Comparison of ENCODE assay signal across 12 mouse cellular contexts in genomic region chrX:144153523-144153922, GRCm38 (mm10). TPM values are rescaled to one million over a fixed set of nuclear protein-coding genes. Genes with fewer than 3 reads are reported as not detected.
A peak's percentile ranks its signal among the peaks of the same experiment; 100 is the strongest.
DNase-seq lines count a peak whose midpoint lies in the region; ATAC-seq lines count a peak whose summit lies in the region.
"Had no signal": no experiment of that assay in that cellular context is flagged by ENCODE, and none has a peak within 500 bp of the region (broad histone marks: within the 10 kb centered on the region; RNA-seq: fewer than 3 reads in every experiment).

TSS of gene A730046J19Rik (plus strand) at chrX:144153695.

- no peaks in the 10 kb centered on the region; the same call in 1 of the 2 replicates for H3K27me3 ChIP-seq in heart, embryonic 13.5 days (replicated peaks)
- H3K27me3 ChIP-seq in forebrain, embryonic 16.5 days (replicated peaks; ENCODE audit: control insufficient read depth, insufficient read depth, low read length) = no peaks in the 10 kb centered on the region

- H3K4me1 ChIP-seq in heart, embryonic 13.5 days = no peaks in the 10 kb centered on the region
- H3K4me1 ChIP-seq in forebrain, embryonic 16.5 days (replicated peaks; ENCODE audit: control insufficient read depth, insufficient read depth, low read length) = peaks cover 2% of the 10 kb centered on the region; the same call in 1 of the 2 replicates

- H3K4me2 ChIP-seq in heart, embryonic 13.5 days = peak within 1 kb of the TSS; percentile 65
- H3K4me2 ChIP-seq in forebrain, embryonic 16.5 days (ENCODE audit: low read length) = peak within 1 kb of the TSS; percentile 38

- H3K9ac ChIP-seq in heart, embryonic 13.5 days = no peak within 1 kb of the TSS
- H3K9ac ChIP-seq in forebrain, embryonic 16.5 days (replicated peaks; ENCODE audit: low read depth, low read length) = no peak within 1 kb of the TSS

- 22% methylated on average over 8 of the region's 8 CpGs for WGBS in heart, embryonic 13.5 days
- WGBS in forebrain, embryonic 16.5 days = 18% methylated on average over 8 of the region's 8 CpGs

- no peak within 1 kb of the TSS for H3K27ac ChIP-seq in heart, embryonic 13.5 days (replicated peaks)
- H3K27ac ChIP-seq in forebrain, embryonic 16.5 days (ENCODE audit: low read length) = no peak within 1 kb of the TSS

- intact Hi-C loops in left cerebral cortex, postnatal 14 days (cut with DNase I) = no loop called here

- H3K36me3 ChIP-seq in heart, embryonic 13.5 days = no peaks in the 10 kb centered on the region
- no peaks in the 10 kb centered on the region for H3K36me3 ChIP-seq in forebrain, embryonic 16.5 days (ENCODE audit: control insufficient read depth, insufficient read depth)

- peak within 1 kb of the TSS; percentile 40 for H3K4me3 ChIP-seq in heart, embryonic 13.5 days
- H3K4me3 ChIP-seq in forebrain, embryonic 16.5 days (replicated peaks; ENCODE audit: low read length) = peak within 1 kb of the TSS; percentile 5
- H3K4me3 ChIP-seq: erythroblast, embryonic 14.5 days had no signal

- H3K9me3 ChIP-seq in heart, embryonic 13.5 days = no peaks in the 10 kb centered on the region
- no peaks in the 10 kb centered on the region for H3K9me3 ChIP-seq in forebrain, embryonic 16.5 days (ENCODE audit: control insufficient read depth, low read length)

- no peak for DNase-seq in heart, postnatal 4 days
- peak; percentile 53 for DNase-seq in MEL-GATA-1-ER (ENCODE audit: extremely low read depth, low read depth)
- no peak for DNase-seq in ovary, postnatal 10 days (ENCODE audit: low spot score)
- DNase-seq in urinary bladder, adult 2 months (ENCODE audit: low spot score) = no peak
- no peak for DNase-seq in left cerebral cortex, postnatal 14 days (ENCODE audit: low spot score in 2 of 2)
- DNase-seq: layer of hippocampus, postnatal 36 days; thymus, postnatal 14 days had no signal

- ATAC-seq in heart, embryonic 13.5 days (ENCODE audit: extremely low read depth, insufficient number of reproducible peaks, low FRiP score, low TSS enrichment) = no peak
- no peak for ATAC-seq in forebrain, embryonic 16.5 days
- ATAC-seq in megakaryocyte progenitor cell, adult 5-6 weeks (replicated peaks; ENCODE audit: poor library complexity) = peak; percentile 90
- ATAC-seq: CD4-positive, CD25-positive, alpha-beta regulatory T cell, adult 4 months had no signal

RNA-seq across cellular contexts. Expression of gene A730046J19Rik, which starts in this region (rescaled TPM):
- 0.25 and 0.40 TPM in 2 replicates for polyA plus RNA-seq in heart, embryonic 13.5 days (2015; fragmentation: Nextera tagmentation; extraction: Ambion mirVana)
- under 1 TPM; 0.11 to 0.31 TPM for total RNA-seq in heart, postnatal 4 days (2021)
- 0.34 and 0.36 TPM in 2 replicates for polyA plus RNA-seq in forebrain, embryonic 16.5 days (2015; fragmentation: Nextera tagmentation; extraction: Ambion mirVana)
- total RNA-seq in megakaryocyte progenitor cell, adult 5-6 weeks (2015) = 0.34 and 0.57 TPM in 2 replicates
- total RNA-seq in megakaryocyte progenitor cell, adult 5-6 weeks (2017) = 0.08 and 0.24 TPM in 2 replicates
- polyA plus RNA-seq in urinary bladder, adult 2 months (2012; rRNA removed) = 0.16 and 0.17 TPM in 2 replicates
- under 1 TPM; 0.11 to 0.15 TPM for total RNA-seq in left cerebral cortex, postnatal 14 days (2021)
- polyA plus RNA-seq: CD4-positive, CD25-positive, alpha-beta regulatory T cell, adult 4 months; erythroblast, embryonic 14.5 days had no signal

Comparison
In these comparisons a context has a peak if more than half of its experiments do, and no peak if none do; other contexts are left out.
1. Peak in ATAC-seq in megakaryocyte progenitor cell, adult 5-6 weeks; RNA of the gene not detected or under 1 TPM.